Mouse (Mus musculus): ENCODE results near the gene Cirbp.

DNA sequence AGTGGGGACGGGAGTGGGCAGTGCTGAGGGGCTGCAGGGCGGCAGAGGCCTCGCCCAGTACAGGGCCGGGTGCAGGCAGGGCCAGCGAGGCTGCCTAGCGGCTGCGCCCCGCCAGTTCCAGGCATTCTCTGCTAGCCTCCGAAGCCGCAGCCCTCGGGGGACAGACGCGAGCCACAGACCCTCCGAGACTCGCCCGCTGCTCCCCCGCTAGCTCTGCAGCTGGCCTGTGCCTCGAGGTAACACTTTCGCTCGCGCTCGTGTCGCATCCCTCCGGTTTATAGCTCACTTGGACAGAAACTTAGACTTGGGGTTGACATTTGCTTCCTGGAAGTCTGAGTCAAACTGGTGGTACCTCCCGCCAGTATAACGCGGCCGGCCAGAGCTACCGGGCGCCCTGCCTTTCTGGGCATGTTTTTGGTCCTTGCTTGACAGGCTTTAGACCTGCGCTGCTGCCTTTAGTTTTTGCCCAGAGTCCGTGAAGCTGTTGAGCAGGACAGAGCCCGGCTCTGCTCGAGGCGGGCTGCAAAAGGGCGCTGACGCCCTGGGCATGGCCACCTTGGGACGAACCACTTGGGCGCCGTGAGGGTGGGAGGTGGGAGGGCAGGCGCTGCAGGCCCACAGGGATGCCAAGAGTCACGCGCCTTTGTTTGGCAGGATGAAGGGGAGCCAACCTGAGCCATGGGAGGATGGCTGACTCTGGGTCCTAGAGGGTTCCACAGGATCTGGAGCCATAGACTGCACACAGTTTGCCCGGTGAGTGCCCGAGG, 6.2 kb downstream of the Cirbp start:
- TF ChIP-seq CTCF (IDR thresholded peaks at IDR 0.05; ENCODE audit: insufficient read depth, low read length) (no peak), POLR2A (IDR thresholded peaks at IDR 0.05; ENCODE audit: borderline replicate concordance, extremely low read depth, low read depth, low read length) (no peak)
